Mouse (Mus musculus): Measurements from ENCODE around the gene Lsamp. TPM values are rescaled to one million over a fixed set of nuclear protein-coding genes. Genes with fewer than 3 reads are reported as not detected.

Gene Lsamp
- polyA plus RNA-seq, 1 experiment from 2014 or later: 1.1 TPM

DNA sequence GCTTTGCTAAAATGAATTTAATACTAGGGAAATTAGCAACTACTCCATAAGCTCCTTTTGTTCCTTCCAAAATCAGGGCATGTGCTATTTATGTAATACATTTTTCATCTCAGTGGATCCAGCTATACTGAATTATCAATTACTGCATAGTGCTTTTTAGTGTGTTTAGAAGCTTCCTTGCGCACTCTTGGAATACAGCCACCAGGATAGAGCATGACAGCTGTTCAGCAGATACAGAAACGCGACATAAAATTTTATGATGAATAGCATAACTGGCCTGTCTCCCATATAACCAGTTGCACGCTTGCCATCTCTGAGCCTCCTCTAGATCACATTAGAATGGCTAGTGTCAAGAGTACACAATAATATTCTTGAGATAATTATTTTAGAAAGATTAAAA, 894.1 kb downstream of the Lsamp start:
- no peaks in the 10 kb centered on the region for H3K4me1 ChIP-seq (replicated peaks)
- no peaks in the 10 kb centered on the region for H3K27me3 ChIP-seq (replicated peaks)
- 82% methylated on average over 4 of the region's 4 CpGs for WGBS
- H3K9me3 ChIP-seq (replicated peaks): no peaks in the 10 kb centered on the region
- H3K36me3 ChIP-seq: no peaks in the 10 kb centered on the region
- no peak overlapping the region for H3K4me3 ChIP-seq
- no peak for ATAC-seq (ENCODE audit: insufficient number of reproducible peaks, low FRiP score)
- no peak overlapping the region for H3K4me2 ChIP-seq
- H3K27ac ChIP-seq (ENCODE audit: poor library complexity, severe bottlenecking): no peak overlapping the region
- no peak overlapping the region for H3K9ac ChIP-seq

DNA sequence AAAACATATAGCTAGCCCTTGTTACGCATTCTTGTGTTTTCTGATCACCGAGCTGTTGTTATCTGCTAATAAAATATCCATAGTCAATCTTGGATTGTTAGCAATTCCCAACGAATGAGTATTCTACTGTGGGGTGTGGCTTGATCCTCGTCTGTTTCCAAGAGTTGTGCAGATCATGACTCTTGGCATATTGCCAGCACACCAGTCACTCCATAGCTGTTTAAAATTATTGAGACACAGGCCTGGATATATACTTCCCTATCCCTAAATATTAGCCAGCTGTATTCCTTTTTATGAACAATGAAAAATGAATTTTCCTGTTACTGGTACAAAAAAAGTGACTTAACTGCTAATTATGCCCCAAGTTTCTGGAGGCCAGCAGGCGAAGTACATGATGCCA, 897.8 kb downstream of the Lsamp start:
- Histone ChIP-seq H3K36me3 (no peaks in the 10 kb centered on the region), H3K27ac (ENCODE audit: poor library complexity, severe bottlenecking) (no peak overlapping the region), H3K4me3 (no peak overlapping the region), H3K9ac (no peak overlapping the region), H3K27me3 (replicated peaks) (no peaks in the 10 kb centered on the region), H3K4me2 (no peak overlapping the region), H3K4me1 (replicated peaks) (no peaks in the 10 kb centered on the region), H3K9me3 (replicated peaks) (no peaks in the 10 kb centered on the region)
- no peak for ATAC-seq (ENCODE audit: insufficient number of reproducible peaks, low FRiP score)
- 60% methylated on average over 5 of the region's 5 CpGs for WGBS

DNA sequence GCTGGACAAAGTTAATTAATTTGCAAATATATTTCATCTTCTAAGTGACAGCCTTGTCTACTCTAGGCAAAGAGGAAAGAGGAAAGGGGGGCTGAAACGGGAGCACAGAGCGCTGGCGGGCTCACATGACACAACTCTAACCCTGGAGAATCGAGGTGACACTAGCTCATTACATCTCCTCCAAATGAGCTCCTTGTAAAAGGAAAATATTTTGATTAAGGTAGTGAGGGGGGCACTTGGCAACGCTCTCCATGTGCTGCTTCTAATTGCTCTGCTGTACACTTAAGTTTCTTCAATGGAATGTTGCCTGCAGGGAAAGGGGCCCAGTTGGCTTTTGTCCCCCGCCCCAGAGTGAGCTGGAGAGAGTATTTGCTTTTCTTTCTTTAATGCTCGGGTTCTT, 907.2 kb downstream of the Lsamp start:
- Histone ChIP-seq H3K9me3 (replicated peaks) (no peaks in the 10 kb centered on the region), H3K4me1 (replicated peaks) (peaks cover 4% of the 10 kb centered on the region; the same call in 1 of the 2 replicates), H3K4me2 (no peak overlapping the region), H3K27me3 (replicated peaks) (no peaks in the 10 kb centered on the region), H3K4me3 (no peak overlapping the region), H3K36me3 (no peaks in the 10 kb centered on the region), H3K27ac (ENCODE audit: poor library complexity, severe bottlenecking) (no peak overlapping the region), H3K9ac (no peak overlapping the region)
- WGBS: 27% methylated on average over 7 of the region's 7 CpGs
- no peak for ATAC-seq (ENCODE audit: insufficient number of reproducible peaks, low FRiP score)

DNA sequence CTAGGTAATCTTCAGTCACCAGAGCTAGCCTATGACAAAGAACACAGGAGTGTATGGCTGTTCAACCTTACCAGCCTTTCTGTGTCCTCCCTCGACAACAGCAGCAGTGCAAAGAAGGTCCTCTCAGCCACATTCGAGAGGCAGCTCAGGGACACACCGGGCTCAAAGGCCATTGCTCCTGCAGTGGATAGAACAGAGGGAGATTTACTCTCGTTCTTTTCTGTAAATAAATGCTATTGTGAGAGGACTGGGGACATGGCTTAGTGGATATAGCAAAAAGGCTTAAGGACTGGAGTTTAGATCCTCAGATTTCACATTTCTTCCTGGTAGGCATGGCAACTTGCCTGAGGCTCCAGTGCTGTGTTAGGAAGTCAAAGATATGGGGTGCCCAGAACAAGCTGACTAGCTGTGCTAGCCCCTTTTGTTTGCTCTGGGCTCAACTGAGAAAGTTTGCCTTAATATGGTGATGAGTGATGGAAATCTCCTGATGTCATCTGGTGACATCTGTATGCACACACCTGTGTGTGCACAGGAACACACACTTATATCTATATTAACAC, 913.7 kb downstream of the Lsamp start:
- Histone ChIP-seq H3K4me1 (replicated peaks) (no peaks in the 10 kb centered on the region), H3K9ac (no peak overlapping the region), H3K4me2 (no peak overlapping the region), H3K36me3 (no peaks in the 10 kb centered on the region), H3K27me3 (replicated peaks) (no peaks in the 10 kb centered on the region), H3K9me3 (replicated peaks) (no peaks in the 10 kb centered on the region), H3K4me3 (no peak overlapping the region), H3K27ac (ENCODE audit: poor library complexity, severe bottlenecking) (no peak overlapping the region)
- WGBS: 68% methylated on average over 4 of the region's 4 CpGs
- no peak for ATAC-seq (ENCODE audit: insufficient number of reproducible peaks, low FRiP score)

- Histone ChIP-seq H3K9me3 (replicated peaks) (no peaks in the 10 kb centered on the region), H3K36me3 (no peaks in the 10 kb centered on the region), H3K4me3 (no peak overlapping the region), H3K4me2 (no peak overlapping the region), H3K9ac (no peak overlapping the region), H3K4me1 (replicated peaks) (no peaks in the 10 kb centered on the region), H3K27me3 (replicated peaks) (no peaks in the 10 kb centered on the region), H3K27ac (ENCODE audit: poor library complexity, severe bottlenecking) (no peak overlapping the region)
- WGBS: 61% methylated on average over 1 of the region's 1 CpGs
- ATAC-seq (ENCODE audit: insufficient number of reproducible peaks, low FRiP score): no peak
These were observed 923.7 kb downstream of the Lsamp start for GRCm38 (mm10) chr16:40907892-40908291.

DNA sequence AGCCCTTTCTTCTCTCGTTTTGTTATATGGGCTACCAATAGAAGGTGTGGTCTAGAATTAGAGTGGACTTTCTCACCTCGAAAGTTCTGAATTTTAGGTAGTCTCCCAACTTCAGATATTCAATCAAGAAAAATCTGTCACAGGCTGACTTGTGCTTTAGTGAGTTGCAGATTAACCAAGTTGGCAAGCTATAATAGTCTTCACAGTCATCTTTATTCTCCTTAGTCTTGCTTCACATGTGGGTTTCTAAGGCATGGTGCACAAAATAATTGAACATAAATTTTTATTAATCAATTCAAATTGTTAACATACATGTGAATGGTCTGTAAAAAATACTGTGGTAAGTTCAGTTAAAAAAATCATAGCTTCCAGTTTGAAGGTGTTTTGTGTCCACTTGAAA, 930.0 kb downstream of the Lsamp start:
- Histone ChIP-seq H3K9me3 (replicated peaks) (no peaks in the 10 kb centered on the region), H3K4me1 (replicated peaks) (no peaks in the 10 kb centered on the region), H3K4me3 (no peak overlapping the region), H3K27me3 (replicated peaks) (no peaks in the 10 kb centered on the region), H3K4me2 (no peak overlapping the region), H3K27ac (ENCODE audit: poor library complexity, severe bottlenecking) (no peak overlapping the region), H3K36me3 (no peaks in the 10 kb centered on the region), H3K9ac (no peak overlapping the region)
- 66% methylated on average over 2 of the region's 2 CpGs for WGBS
- no peak for ATAC-seq (ENCODE audit: insufficient number of reproducible peaks, low FRiP score)

DNA sequence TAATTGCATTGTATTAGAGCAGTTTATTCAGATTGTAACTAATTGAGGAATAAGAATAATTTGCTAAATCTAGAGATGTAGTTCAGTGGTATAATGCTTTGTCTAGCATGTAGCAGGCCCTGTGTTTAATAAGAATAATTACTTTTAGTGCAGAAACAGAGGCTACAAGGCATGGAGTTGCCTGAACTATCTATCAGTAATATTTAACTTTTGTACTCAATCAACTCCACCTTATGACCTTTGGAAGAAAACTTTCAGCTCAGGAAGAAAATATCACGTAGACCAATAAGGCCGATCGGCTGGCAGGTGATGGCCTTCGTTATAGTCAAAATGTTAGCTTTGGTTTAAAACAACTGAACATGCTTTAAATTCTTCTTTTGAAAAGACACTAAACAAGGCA, 946.4 kb downstream of the Lsamp start:
- 89% methylated on average over 4 of the region's 4 CpGs for WGBS
- Histone ChIP-seq H3K27me3 (replicated peaks) (no peaks in the 10 kb centered on the region), H3K4me2 (no peak overlapping the region), H3K9me3 (replicated peaks) (no peaks in the 10 kb centered on the region), H3K27ac (ENCODE audit: poor library complexity, severe bottlenecking) (no peak overlapping the region), H3K36me3 (no peaks in the 10 kb centered on the region), H3K9ac (no peak overlapping the region), H3K4me1 (replicated peaks) (no peaks in the 10 kb centered on the region), H3K4me3 (no peak overlapping the region)
- ATAC-seq (ENCODE audit: insufficient number of reproducible peaks, low FRiP score): no peak

- Histone ChIP-seq H3K36me3 (no peaks in the 10 kb centered on the region), H3K4me2 (no peak overlapping the region), H3K9ac (no peak overlapping the region), H3K27ac (ENCODE audit: poor library complexity, severe bottlenecking) (no peak overlapping the region), H3K4me3 (no peak overlapping the region), H3K27me3 (replicated peaks) (no peaks in the 10 kb centered on the region), H3K4me1 (replicated peaks) (no peaks in the 10 kb centered on the region), H3K9me3 (replicated peaks) (no peaks in the 10 kb centered on the region)
- WGBS: 74% methylated on average over 3 of the region's 3 CpGs
- no peak for ATAC-seq (ENCODE audit: insufficient number of reproducible peaks, low FRiP score)
These were observed 958.1 kb downstream of the Lsamp start for GRCm38 (mm10) chr16:40942266-40942665.

- H3K27ac ChIP-seq (ENCODE audit: poor library complexity, severe bottlenecking): no peak overlapping the region
- no peak overlapping the region for H3K4me2 ChIP-seq
- WGBS: 22% methylated on average over 1 of the region's 1 CpGs
- H3K27me3 ChIP-seq (replicated peaks): no peaks in the 10 kb centered on the region
- no peak overlapping the region for H3K9ac ChIP-seq
- no peaks in the 10 kb centered on the region for H3K36me3 ChIP-seq
- no peaks in the 10 kb centered on the region for H3K4me1 ChIP-seq (replicated peaks)
- ATAC-seq (ENCODE audit: insufficient number of reproducible peaks, low FRiP score): peak; percentile 57; the same call in 1 of the 2 replicates
- no peaks in the 10 kb centered on the region for H3K9me3 ChIP-seq (replicated peaks)
- H3K4me3 ChIP-seq: no peak overlapping the region
These were observed 961.7 kb downstream of the Lsamp start for GRCm38 (mm10) chr16:40945834-40946233.

DNA sequence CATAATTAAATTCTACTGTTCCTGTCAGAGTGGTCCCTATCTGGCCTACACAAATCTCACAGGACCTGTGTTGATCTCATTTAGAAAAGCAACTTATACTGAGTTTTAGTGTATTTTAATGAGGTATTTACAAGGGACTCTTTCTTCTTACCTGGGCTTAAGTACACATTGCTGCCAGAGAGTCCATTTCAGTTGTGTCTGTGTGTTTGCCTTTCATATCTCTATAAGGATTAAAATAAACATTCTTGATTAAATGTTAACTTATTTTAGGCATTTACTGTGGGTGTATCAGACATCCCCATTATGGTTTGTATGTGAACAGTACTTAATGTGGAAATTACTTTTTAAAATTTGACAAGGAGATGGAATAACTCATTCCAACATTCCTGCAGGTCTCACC, 963.9 kb downstream of the Lsamp start:
- Histone ChIP-seq H3K36me3 (no peaks in the 10 kb centered on the region), H3K27ac (ENCODE audit: poor library complexity, severe bottlenecking) (no peak overlapping the region), H3K4me2 (no peak overlapping the region), H3K9ac (no peak overlapping the region), H3K4me3 (no peak overlapping the region), H3K9me3 (replicated peaks) (no peaks in the 10 kb centered on the region), H3K27me3 (replicated peaks) (no peaks in the 10 kb centered on the region), H3K4me1 (replicated peaks) (no peaks in the 10 kb centered on the region)
- ATAC-seq (ENCODE audit: insufficient number of reproducible peaks, low FRiP score): no peak

- no peak for ATAC-seq (ENCODE audit: insufficient number of reproducible peaks, low FRiP score)
- WGBS: 45% methylated on average over 2 of the region's 2 CpGs
- Histone ChIP-seq H3K4me2 (no peak overlapping the region), H3K27ac (ENCODE audit: poor library complexity, severe bottlenecking) (no peak overlapping the region), H3K27me3 (replicated peaks) (no peaks in the 10 kb centered on the region), H3K9ac (no peak overlapping the region), H3K4me1 (replicated peaks) (peaks cover 7% of the 10 kb centered on the region; the same call in 1 of the 2 replicates), H3K36me3 (no peaks in the 10 kb centered on the region), H3K9me3 (replicated peaks) (no peaks in the 10 kb centered on the region), H3K4me3 (no peak overlapping the region)
These were observed 975.0 kb downstream of the Lsamp start for GRCm38 (mm10) chr16:40959211-40959610.

- Histone ChIP-seq H3K4me2 (no peak overlapping the region), H3K27me3 (replicated peaks) (no peaks in the 10 kb centered on the region), H3K9ac (no peak overlapping the region), H3K27ac (ENCODE audit: poor library complexity, severe bottlenecking) (no peak overlapping the region), H3K36me3 (no peaks in the 10 kb centered on the region), H3K4me1 (replicated peaks) (peaks cover 7% of the 10 kb centered on the region; the same call in 1 of the 2 replicates), H3K4me3 (no peak overlapping the region), H3K9me3 (replicated peaks) (no peaks in the 10 kb centered on the region)
- ATAC-seq (ENCODE audit: insufficient number of reproducible peaks, low FRiP score): no peak
- WGBS: 73% methylated on average over 1 of the region's 1 CpGs
These were observed 976.4 kb downstream of the Lsamp start for GRCm38 (mm10) chr16:40960586-40960985.

Data from heart, embryonic 12.5 days (tissue).